Mouse (Mus musculus) liver, embryonic 12.5 days (tissue): ENCODE results near the gene Pard3. TPM values are rescaled to one million over a fixed set of nuclear protein-coding genes. Genes with fewer than 3 reads are reported as not detected.

Experiments used
- ATAC-seq: fragments of 200-750 bp; cut with Nextera tagmentation; 2 replicates; pipeline ENCODE4 v1.8.0; 2017; ENCODE audit warnings: moderate number of reproducible peaks, mild to moderate bottlenecking, moderate library complexity
- H3K27ac ChIP-seq: fragments of 300-500 bp; sonication (generic); 2 replicates; pipeline ENCODE4 v1.5.1; 2016; ENCODE audit warnings: mild to moderate bottlenecking
- H3K27me3 ChIP-seq: fragments of 300-500 bp; sonication (generic); replicated peaks from 2 replicates; pipeline ENCODE4 v1.6.1; 2016; ENCODE audit warnings: mild to moderate bottlenecking, moderate library complexity
- H3K36me3 ChIP-seq: fragments of 300-500 bp; sonication (generic); 2 replicates; pipeline ENCODE4 v1.6.1; 2016; ENCODE audit warnings: mild to moderate bottlenecking, moderate library complexity
- H3K4me1 ChIP-seq: fragments of 300-500 bp; sonication (generic); 2 replicates; pipeline ENCODE4 v1.6.1; 2016
- H3K4me2 ChIP-seq: fragments of 300-500 bp; sonication (generic); 2 replicates; pipeline ENCODE4 v1.6.1; 2016; ENCODE audit warnings: mild to moderate bottlenecking, moderate library complexity
- H3K4me3 ChIP-seq: fragments of 300-500 bp; sonication (generic); 2 replicates; pipeline ENCODE4 v1.5.1; 2016; ENCODE audit warnings: mild to moderate bottlenecking, moderate library complexity
- H3K9ac ChIP-seq: fragments of 300-500 bp; sonication (generic); 2 replicates; pipeline ENCODE4 v1.6.1; 2016; ENCODE audit warnings: mild to moderate bottlenecking, moderate library complexity
- H3K9me3 ChIP-seq: fragments of 300-500 bp; sonication (generic); replicated peaks from 2 replicates; pipeline ENCODE4 v1.6.1; 2016; ENCODE audit warnings: mild to moderate bottlenecking, moderate library complexity
- WGBS: fragments of 180-500 bp; shearing (Covaris S2); methylation state at CpG from one replicate; pipeline ENCODE4 v1.1.7; 2016; ENCODE audit not compliant: insufficient replicate concordance; 5-methylcytosine and 5-hydroxymethylcytosine counted together
- polyA plus RNA-seq: library from polyadenylated mRNA; unstranded; fragments of >200 nt; fragmentation: Nextera tagmentation; extraction: Ambion mirVana; gene quantifications from 2 replicates; pipeline ENCODE4 v1.2.1, GENCODE M21; 2016

Gene Pard3
- polyA plus RNA-seq, 1 experiment from 2014 or later, result 8.5 TPM

DNA sequence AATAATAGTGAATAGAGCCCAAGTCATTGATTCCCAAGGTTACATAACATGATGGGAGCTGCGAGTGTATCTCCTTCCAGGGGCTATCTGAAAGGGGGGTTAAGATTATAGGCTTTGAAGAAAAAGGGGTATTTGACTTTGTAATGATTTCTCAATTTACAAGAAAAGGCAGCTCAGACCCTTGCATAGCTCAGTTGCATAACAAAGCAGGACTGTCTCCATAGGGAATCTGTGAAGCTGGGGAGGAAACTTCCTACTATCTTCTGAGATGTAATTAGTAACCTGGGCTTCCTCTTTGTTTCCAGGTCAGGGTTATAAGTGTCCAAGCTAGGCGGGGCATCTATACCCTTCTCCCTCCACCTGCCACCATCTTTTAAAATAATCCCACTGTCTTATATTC is 279.4 kb downstream of the Pard3 start:
- Histone ChIP-seq H3K9me3 (no peaks in the 10 kb centered on the region), H3K27me3 (no peaks in the 10 kb centered on the region), H3K4me3 (no peak overlapping the region), H3K4me2 (no peak overlapping the region), H3K27ac (no peak overlapping the region), H3K9ac (no peak overlapping the region), H3K4me1 (no peaks in the 10 kb centered on the region; the same call in 1 of the 2 replicates), H3K36me3 (no peaks in the 10 kb centered on the region)
- no peak for ATAC-seq
- WGBS, result 54% methylated on average over 2 of the region's 2 CpGs

DNA sequence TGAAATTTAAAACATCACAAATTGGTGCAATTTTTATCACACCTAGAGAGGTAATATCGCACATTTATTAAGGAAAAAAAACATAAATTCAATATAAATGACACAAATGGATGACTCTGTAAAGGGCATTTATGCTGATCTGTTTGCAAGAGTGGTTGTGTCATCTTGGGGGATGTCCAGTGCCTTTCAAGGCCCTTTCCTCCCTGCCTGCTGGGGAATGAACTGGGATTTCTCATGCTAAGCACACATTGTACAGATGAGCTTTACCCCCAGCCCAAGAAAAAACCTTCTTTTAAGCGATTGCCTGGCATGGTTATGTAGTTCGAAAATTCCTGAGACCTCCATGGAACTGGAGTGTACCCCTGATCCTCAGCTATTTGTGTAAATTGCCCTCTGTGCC is 280.7 kb downstream of the Pard3 start:
- no peak overlapping the region for H3K4me2 ChIP-seq
- WGBS, result 73% methylated on average over 3 of the region's 3 CpGs
- no peak overlapping the region for H3K4me3 ChIP-seq
- no peak for ATAC-seq
- H3K9me3 ChIP-seq, result no peaks in the 10 kb centered on the region
- H3K27ac ChIP-seq, result no peak overlapping the region
- H3K36me3 ChIP-seq, result no peaks in the 10 kb centered on the region
- H3K9ac ChIP-seq, result no peak overlapping the region
- H3K27me3 ChIP-seq, result no peaks in the 10 kb centered on the region
- H3K4me1 ChIP-seq, result no peaks in the 10 kb centered on the region; the same call in 1 of the 2 replicates

DNA sequence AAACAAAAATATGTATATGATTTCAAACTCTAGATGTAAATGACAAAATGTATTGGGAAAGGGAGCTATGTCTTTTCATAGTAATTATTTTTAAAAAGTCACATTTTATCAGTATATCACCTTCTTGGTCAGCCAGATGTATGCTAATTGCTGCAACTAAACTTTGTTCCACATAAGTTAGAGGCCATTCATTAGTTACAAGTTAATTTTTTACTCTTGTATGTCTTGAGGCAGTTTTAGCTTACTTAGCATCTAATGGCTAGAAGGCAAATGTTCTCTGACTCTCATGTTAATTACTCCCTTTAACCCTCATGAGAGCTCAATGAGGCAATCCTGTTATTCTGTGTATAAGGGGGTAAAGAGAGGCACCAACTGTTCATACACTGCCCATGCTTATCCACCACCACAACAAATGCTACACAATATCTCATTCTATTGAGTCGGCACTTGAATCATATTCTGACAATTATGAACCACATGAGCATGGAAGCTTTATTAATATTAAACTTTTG is 282.3 kb downstream of the Pard3 start:
- 85% methylated on average over 1 of the region's 1 CpGs for WGBS
- no peaks in the 10 kb centered on the region for H3K27me3 ChIP-seq
- ATAC-seq, result no peak

DNA sequence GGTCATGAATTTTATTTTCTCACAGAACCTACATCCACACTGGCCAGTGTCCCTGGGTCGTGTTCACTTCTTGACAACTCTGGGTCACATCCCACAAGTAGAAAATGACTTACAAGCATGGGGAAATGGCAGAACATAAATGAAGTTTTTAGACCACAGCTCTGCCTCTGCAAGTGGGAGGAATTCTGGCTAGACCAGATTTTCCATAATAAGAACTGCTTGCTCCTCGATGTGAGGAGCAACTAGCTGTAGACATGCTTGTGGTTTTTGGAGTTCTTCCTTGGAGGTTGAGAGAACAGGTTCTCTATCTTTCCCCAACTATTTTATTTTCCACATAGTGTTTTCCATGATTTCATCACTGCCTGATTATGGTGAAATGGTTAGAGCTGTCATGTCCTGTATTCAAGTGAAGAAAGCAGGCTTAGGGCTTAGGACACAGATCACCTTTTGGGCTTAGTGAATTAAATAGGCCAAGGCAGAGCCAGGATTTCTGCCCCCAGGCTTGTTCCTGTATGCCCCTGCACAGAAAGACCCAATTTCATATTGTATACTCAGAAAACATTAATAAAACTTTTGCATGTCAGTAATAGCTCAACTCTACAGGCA is 284.3 kb downstream of the Pard3 start:
- no peak overlapping the region for H3K4me3 ChIP-seq
- WGBS, result 64% methylated on average over 2 of the region's 2 CpGs
- H3K9ac ChIP-seq, result no peak overlapping the region
- no peak for ATAC-seq
- H3K4me2 ChIP-seq, result no peak overlapping the region
- no peaks in the 10 kb centered on the region; the same call in 1 of the 2 replicates for H3K4me1 ChIP-seq
- H3K27ac ChIP-seq, result no peak overlapping the region
- H3K36me3 ChIP-seq, result no peaks in the 10 kb centered on the region
- H3K9me3 ChIP-seq, result no peaks in the 10 kb centered on the region
- H3K27me3 ChIP-seq, result no peaks in the 10 kb centered on the region

More for the DNA sequence above, 282.3 kb downstream of the Pard3 start:
- Histone ChIP-seq H3K4me3 (no peak overlapping the region), H3K4me1 (no peaks in the 10 kb centered on the region; the same call in 1 of the 2 replicates), H3K36me3 (no peaks in the 10 kb centered on the region), H3K9ac (no peak overlapping the region), H3K4me2 (no peak overlapping the region), H3K27ac (no peak overlapping the region), H3K9me3 (no peaks in the 10 kb centered on the region)

DNA sequence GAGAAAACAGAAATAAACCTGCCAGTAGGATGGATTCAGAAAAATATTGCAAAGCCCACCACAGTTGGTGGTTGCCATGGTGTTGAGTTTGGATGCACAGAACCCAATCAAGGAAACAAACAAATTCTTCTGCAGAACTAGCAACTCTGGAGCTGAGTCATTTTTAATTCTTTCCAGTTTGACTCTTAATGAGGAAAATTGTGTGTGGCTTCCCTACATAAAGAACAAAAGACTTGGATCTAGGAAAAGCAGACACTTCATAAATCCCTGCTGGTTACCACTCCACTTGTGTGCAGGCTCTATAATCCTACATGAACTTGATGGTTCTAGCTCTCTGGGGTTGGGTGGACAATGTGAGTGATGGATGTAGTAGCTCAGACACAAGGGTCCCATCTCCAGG is 298.1 kb downstream of the Pard3 start:
- Histone ChIP-seq H3K27ac (no peak overlapping the region), H3K9me3 (no peaks in the 10 kb centered on the region), H3K27me3 (no peaks in the 10 kb centered on the region), H3K4me2 (no peak overlapping the region), H3K4me1 (no peaks in the 10 kb centered on the region), H3K9ac (no peak overlapping the region), H3K4me3 (no peak overlapping the region), H3K36me3 (no peaks in the 10 kb centered on the region)
- ATAC-seq, result no peak

DNA sequence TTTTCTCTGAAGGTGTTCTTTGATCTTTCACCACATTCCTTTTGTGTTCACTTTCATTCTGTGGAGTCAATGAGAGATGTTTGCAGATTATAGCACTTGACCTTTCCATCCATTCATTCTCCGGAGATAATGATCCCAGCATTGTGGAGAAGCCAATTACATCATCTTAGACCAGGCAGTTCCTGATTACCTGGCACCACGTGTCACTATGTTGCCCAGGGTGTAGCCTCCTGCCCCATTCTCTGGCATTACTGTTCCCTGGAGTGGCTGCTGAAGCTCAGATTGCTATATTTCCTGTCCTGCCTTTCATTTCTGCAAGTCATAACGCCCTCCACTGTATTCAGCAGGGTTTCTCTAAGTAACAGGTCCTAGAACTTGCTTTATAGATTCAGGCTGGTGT is 304.7 kb downstream of the Pard3 start:
- Histone ChIP-seq H3K36me3 (0 out of 2 replicates have a peak, but pooled peaks cover 4% of the 10 kb centered on the region), H3K9ac (no peak overlapping the region), H3K4me3 (no peak overlapping the region), H3K4me2 (no peak overlapping the region), H3K27ac (no peak overlapping the region), H3K4me1 (no peaks in the 10 kb centered on the region), H3K9me3 (no peaks in the 10 kb centered on the region), H3K27me3 (no peaks in the 10 kb centered on the region)
- 66% methylated on average over 3 of the region's 3 CpGs for WGBS
- no peak for ATAC-seq

DNA sequence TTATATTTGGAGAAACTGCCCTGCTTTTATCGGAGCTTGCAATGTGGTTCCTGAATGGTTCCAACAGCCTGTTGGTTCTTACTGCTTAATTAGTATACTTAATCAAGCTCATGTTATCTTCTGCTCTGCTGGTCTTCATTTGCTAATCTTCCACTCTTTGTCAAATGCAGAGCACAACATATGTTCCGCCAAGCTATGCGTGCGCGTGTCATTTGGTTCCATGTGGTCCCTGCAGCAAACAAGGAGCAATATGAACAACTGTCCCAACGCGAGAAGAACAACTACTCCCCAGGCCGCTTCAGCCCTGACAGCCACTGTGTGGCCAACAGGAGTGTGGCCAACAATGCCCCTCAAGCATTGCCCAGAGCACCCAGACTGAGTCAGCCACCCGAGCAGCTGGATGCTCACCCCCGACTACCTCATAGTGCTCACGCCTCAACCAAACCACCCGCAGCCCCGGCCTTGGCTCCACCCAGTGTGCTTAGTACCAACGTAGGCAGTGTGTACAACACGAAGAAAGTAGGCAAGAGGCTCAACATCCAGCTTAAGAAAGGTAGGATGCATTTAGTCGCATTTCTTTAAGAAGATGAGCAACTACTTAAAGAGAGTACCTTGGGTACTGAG is 307.7 kb downstream of the Pard3 start:
- Histone ChIP-seq H3K27me3 (no peaks in the 10 kb centered on the region), H3K27ac (no peak overlapping the region), H3K4me3 (no peak overlapping the region), H3K4me1 (no peaks in the 10 kb centered on the region), H3K4me2 (no peak overlapping the region), H3K9ac (no peak overlapping the region), H3K9me3 (no peaks in the 10 kb centered on the region), H3K36me3 (0 out of 2 replicates have a peak, but pooled peaks cover 4% of the 10 kb centered on the region)
- no peak for ATAC-seq
- WGBS, result 82% methylated on average over 16 of the region's 16 CpGs

DNA sequence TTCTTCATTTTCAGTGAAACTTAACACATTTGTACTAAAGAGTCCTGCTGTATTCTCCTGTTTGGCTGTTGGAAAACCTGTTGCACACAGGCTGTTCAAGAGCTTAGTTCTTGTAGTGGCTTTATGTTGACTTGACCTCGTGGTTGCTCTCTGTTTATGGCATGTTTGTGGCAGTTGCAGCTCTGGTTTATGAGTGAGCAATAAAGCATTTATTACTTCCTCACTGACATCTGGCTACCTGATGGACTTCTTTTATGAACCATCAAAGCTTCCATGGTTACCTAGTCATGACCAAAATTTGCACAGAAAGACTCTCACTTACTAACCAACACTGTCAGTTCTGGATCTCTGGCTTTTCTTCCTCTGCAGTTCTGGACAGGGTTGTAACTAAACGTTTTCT is 314.1 kb downstream of the Pard3 start:
- H3K27me3 ChIP-seq, result no peaks in the 10 kb centered on the region
- no peak overlapping the region for H3K9ac ChIP-seq
- no peak overlapping the region for H3K4me2 ChIP-seq
- no peak overlapping the region for H3K27ac ChIP-seq
- H3K36me3 ChIP-seq, result no peaks in the 10 kb centered on the region
- 42% methylated on average over 2 of the region's 2 CpGs for WGBS
- H3K4me3 ChIP-seq, result no peak overlapping the region
- no peaks in the 10 kb centered on the region for H3K4me1 ChIP-seq
- H3K9me3 ChIP-seq, result no peaks in the 10 kb centered on the region
- ATAC-seq, result no peak

DNA sequence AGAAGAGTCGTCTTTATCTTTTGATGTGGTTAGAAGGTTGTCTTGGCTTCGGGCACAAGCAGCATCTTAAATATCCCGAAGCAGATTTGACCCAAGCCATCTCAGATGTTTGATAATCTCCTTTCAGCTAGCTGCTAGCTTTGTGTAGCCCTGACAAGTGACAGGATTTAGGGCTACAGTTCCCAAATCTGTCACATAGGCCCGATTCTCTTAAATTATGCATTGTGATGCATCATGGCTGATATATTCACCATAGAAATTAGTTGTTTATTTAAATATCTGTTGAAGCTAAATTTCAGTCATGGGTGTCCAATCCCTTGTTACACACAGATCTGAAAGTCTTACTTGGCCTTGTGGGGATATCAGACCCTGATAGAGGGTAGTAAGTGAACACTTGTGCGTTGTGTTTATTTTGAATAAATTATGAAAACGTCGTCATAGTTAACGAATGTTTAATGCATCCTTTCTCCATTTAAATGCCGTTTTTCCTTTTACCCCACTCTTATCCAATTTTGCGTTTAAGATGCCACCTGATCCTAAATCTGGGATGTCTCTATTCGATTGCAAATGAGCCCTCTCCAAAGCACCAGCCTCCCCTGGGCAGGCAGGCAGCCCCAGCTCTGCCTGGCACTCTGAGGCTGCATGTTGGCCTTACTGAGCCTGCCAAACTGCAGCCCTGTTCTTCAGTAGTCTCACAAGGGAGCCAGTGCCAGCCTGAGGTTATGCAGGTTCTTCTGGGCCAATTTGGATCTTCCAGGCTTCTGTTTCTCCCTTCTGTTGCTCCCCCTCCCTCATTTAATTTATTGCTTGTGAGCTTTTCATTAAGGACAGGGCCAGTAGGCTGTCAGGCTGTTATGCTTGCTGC is 315.5 kb downstream of the Pard3 start:
- no peak for ATAC-seq
- no peaks in the 10 kb centered on the region for H3K27me3 ChIP-seq
- no peaks in the 10 kb centered on the region for H3K9me3 ChIP-seq
- no peak overlapping the region for H3K9ac ChIP-seq
- H3K4me3 ChIP-seq, result no peak overlapping the region
- no peaks in the 10 kb centered on the region for H3K4me1 ChIP-seq
- WGBS, result 71% methylated on average over 11 of the region's 11 CpGs
- H3K27ac ChIP-seq, result no peak overlapping the region
- H3K4me2 ChIP-seq, result no peak overlapping the region
- peaks cover 8% of the 10 kb centered on the region for H3K36me3 ChIP-seq

DNA sequence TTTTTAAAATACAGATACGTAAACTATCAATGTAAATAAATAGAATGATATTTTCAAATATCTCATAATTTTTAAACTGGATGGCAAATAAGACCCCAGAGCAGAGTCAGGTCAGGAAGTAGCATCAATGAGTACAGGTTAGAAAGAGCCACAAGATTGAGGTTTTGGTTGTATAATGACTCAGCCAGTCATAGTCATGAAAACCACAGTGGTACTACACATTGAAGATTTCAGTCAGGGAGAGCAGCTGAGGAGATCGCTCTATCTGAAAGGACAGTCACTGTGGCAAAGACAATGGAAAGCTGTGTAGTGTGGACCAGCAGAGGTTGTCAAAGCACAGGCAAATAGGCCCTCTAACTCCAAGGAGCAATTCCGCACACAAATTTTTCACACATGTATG is 317.6 kb downstream of the Pard3 start:
- no peaks in the 10 kb centered on the region for H3K27me3 ChIP-seq
- H3K4me1 ChIP-seq, result no peaks in the 10 kb centered on the region
- 75% methylated on average over 3 of the region's 3 CpGs for WGBS
- no peak overlapping the region for H3K4me2 ChIP-seq
- H3K27ac ChIP-seq, result no peak overlapping the region
- H3K4me3 ChIP-seq, result no peak overlapping the region
- peaks cover 8% of the 10 kb centered on the region for H3K36me3 ChIP-seq
- no peak overlapping the region for H3K9ac ChIP-seq
- H3K9me3 ChIP-seq, result no peaks in the 10 kb centered on the region
- ATAC-seq, result no peak

DNA sequence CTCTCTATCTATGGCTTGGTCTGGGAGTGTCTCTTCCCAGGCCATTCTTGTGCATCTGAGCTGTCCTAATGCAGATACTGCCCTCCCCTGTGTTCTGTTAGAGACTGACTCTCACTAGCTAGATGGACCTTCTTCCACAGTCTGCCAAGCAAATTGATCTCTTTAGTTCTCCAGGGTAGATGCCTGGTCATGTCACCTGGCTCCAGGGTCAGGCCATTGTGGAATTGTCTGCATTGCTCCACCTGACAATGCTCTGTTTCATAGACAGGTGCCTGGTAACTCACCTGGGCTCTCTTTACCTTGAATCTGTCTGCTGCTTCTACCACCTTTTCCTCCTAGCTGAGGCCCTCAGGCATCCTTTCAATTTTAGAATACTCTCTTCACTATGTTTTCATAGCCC is 329.0 kb downstream of the Pard3 start:
- no peak overlapping the region for H3K9ac ChIP-seq
- H3K4me1 ChIP-seq, result no peaks in the 10 kb centered on the region
- no peak for ATAC-seq

DNA sequence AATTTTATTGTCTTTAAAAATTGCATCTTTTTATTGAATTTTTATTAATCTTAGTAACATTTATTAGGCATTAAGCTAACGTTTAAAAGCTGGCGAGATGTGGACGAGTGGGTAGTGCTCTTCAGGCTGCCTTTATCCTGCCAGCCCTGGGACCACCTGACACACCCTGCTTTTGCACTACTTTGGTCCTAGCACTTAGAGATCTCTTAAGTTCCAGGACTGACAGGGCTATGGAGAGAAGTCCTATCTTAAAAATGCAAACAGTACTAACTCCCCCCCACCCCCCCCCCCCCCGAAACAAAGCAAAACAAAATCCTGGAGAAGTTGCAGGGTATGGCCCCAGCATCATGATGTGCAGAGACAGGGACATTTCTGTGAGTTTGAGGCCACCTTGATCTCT is 331.8 kb downstream of the Pard3 start:
- H3K9ac ChIP-seq, result no peak overlapping the region
- no peak overlapping the region for H3K27ac ChIP-seq
- no peaks in the 10 kb centered on the region for H3K9me3 ChIP-seq
- no peak for ATAC-seq
- 62% methylated on average over 4 of the region's 4 CpGs for WGBS
- H3K27me3 ChIP-seq, result no peaks in the 10 kb centered on the region
- H3K4me1 ChIP-seq, result no peaks in the 10 kb centered on the region
- H3K4me3 ChIP-seq, result no peak overlapping the region
- H3K4me2 ChIP-seq, result no peak overlapping the region
- 0 out of 2 replicates have a peak, but pooled peaks cover 3% of the 10 kb centered on the region for H3K36me3 ChIP-seq

More for the DNA sequence above, 329.0 kb downstream of the Pard3 start:
- Histone ChIP-seq H3K36me3 (peaks cover 16% of the 10 kb centered on the region), H3K9me3 (no peaks in the 10 kb centered on the region), H3K27me3 (no peaks in the 10 kb centered on the region), H3K27ac (no peak overlapping the region), H3K4me3 (no peak overlapping the region), H3K4me2 (no peak overlapping the region)
